Mouse (Mus musculus) forelimb bud, embryonic 11.5 days (tissue): ENCODE measurements around the gene Cfap58.

Experiments used
- DNase-seq: peaks from one replicate; pipeline ENCODE4 v3.0.0-alpha.2; 2012; ENCODE audit warnings: low read depth, low spot score

Cfap58 gene

GRCm38 (mm10) chr19:48079718-48080117 lies 142.2 kb downstream of the Cfap58 start:
- peak; percentile 57 for DNase-seq

DNA sequence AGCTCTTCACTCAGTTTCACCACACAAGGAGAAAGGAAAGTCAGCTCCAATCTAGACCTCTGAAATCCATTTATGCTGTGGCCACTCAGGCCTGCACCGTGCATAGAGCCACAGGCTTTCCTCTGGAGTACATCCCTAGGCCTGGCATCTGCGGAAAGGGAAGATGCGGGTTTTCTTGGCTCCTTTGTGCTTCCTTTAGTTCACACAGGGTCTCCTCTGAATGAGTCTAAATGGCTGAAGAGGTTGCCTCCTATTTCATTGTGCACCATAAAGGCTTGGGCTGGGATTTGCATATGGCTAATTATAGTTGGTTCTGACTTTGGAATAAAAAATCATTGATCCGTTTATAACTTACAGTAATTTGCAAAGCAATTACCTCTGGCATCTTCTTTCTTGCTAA lies 144.0 kb downstream of the Cfap58 start:
- no peak for DNase-seq
